Mouse (Mus musculus) WW6 (cell line): Measurements from ENCODE around the gene Adamts12.

Experiments used
- DNase-seq: peaks from one replicate; pipeline ENCODE4 v3.0.0-alpha.2; 2013; ENCODE audit warnings: low read depth, low spot score

Gene Adamts12

DNA sequence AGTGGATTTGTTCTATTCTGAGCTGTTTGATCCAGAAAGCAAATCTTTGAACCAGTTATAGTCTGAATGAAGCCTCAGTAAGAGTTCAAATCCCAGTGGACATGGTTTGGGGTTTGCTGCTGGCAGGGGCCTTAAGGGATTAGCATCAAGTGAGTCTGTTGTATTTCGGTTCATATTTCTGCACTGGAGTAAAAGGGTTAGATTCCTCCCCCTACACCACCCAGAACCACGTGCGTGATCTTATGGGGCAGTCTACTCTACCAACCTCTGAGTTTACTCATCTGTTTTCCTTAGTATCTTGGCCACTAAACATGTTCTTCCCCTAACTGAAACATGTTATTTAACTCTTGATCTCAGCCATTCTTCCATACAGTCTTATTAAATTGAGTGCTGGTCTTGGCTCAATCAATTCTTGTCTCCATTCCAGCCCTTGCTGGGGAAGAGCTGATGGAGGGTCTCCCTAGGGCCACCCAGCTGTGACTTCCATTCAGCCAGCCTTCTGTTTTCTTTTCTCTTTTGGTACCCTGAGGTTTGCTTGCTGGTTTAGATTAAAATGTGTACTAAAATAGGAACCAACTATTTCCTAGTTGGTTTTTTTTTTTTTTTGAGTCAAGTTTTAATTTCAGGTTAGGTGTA is 11.3 kb downstream of the Adamts12 start:
- DNase-seq: no peak

- DNase-seq: no peak
These were observed 18.5 kb downstream of the Adamts12 start for GRCm38 (mm10) chr15:11082961-11083569.

DNA sequence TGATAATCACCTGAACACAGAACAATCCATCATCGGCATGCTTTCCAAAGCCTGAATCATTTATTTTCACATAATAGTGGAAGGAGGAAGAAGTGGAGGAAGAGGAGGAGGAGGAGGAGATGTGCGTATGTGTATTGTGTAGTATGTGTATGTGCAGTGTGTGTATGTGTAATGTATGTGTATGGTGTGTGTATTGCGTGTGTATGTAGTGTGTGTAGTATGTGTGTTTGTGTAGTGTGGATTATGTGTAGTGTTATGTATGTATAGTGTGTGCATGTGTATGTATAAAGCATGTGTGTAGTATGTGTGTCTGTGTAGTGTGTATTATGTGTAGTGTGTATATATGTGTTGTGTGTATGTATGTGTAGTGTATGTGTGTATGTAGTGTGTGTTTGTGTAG is 19.1 kb downstream of the Adamts12 start:
- no peak for DNase-seq

GRCm38 (mm10) chr15:11084241-11084992 is 19.8 kb downstream of the Adamts12 start:
- DNase-seq: no peak

DNA sequence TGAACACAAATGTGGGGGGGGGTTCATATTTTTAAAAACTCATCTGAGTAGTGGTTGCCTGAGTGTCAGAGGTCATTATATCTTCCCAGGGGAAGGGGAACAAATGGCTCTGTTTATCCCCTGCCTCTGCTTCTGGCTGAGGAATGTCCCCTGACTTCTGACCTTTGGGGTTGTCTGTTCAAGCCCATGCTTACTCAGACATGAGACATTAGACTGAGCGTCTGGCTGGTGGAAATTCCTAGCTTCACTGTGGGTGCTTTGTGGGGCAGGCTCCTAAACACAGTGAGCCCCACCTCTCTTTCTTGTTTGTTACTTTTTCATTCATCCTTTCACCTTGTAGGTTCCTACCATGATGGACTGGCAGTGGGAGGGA is 20.4 kb downstream of the Adamts12 start:
- no peak for DNase-seq

DNA sequence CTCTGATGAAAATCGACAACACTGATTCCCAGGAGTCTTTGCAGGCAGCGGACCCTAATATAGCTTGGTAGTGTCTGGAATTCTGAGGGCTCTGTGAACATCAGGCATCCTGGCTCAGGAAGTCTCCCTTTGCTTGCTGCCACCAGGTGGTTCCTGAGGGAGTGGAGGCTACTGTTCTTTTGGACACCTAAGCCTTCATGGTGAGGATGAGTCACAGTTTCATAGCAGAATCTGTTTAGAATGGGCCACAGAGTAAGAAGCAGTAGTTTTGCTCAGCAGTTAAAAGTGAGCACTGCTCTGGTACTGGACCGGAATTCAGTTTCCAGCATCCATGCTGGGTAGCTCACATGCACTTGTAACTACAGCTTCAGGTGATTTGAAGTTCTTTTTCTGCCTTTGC is 24.9 kb downstream of the Adamts12 start:
- no peak for DNase-seq

- no peak for DNase-seq
These were observed 31.0 kb downstream of the Adamts12 start for GRCm38 (mm10) chr15:11095566-11095965.

- DNase-seq: no peak
These were observed 33.5 kb downstream of the Adamts12 start for GRCm38 (mm10) chr15:11097967-11098702.

DNA sequence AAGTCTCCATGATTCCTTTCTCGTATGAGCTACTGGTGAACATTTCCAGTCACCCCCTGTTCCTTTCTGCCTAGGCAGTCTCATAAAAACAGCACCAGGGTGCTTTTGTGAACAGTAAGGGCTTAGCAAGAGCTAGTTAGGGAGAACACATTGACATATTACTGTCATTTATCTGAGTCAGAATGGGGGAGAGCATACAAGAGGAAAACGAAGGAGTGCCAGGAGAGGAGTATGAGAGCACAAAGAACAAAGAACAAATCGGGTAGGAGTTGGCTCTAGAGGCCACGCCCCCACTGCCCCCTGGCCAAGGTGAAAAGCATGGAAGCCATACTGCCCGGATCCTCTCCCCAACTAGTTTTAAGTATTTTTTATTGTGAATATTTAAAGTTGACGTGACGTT is 34.4 kb downstream of the Adamts12 start:
- no peak for DNase-seq

DNA sequence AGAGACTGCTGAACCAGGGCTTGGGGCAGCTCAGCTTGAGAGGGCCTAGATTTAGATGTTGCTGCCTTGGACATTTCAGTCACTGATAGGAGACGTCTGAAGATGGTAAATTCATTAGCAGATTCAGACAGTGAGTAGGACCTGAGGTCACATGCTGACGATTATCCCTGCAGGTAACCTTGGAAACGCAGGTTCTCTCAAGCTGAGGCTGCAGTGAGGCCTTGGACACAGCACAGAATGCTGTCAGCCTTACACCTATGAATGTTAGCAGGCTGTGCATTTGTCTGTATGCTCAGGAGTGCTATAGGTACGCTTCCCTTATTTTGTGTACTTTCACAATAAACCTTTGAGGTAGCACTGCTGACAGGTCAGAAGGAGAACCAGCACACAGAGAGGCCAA is 36.3 kb downstream of the Adamts12 start:
- no peak for DNase-seq

DNA sequence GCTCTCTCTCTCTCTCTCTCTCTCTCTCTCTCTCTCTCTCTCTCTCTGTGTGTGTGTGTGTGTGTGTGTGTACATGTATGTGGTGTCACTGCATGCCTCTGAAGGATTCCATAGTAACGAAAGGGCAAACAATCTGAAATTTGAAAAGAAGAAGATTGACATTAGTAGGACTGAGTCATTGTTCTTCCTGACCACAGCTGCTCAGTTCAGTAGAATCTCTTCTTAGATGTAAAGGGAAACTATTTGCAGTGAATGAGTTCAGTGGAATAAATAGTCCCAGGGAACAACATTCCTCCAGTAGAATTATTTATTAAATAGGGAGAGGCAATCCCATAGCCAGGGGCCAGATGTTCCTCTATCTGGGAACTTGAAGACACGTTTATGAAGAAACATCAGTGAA is 40.5 kb downstream of the Adamts12 start:
- no peak for DNase-seq

DNA sequence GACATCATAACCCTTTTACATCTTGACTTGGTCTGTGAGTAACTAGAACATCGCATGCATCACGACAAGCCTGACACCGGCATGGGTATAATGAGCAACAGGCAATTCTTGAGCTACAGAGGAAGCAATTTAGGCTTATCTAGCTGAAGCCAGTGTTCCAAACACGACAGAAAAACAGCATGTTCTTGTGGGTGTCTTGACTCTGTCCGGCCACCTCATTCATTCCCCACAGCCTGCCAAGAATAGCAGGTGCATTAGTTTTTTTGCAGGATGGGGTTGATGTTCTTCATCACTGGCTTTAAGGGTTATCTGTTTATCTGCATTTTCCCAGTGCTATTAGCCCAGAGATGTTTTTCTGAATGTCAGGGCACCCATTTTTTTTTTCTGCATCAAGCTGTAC is 42.8 kb downstream of the Adamts12 start:
- no peak for DNase-seq

DNA sequence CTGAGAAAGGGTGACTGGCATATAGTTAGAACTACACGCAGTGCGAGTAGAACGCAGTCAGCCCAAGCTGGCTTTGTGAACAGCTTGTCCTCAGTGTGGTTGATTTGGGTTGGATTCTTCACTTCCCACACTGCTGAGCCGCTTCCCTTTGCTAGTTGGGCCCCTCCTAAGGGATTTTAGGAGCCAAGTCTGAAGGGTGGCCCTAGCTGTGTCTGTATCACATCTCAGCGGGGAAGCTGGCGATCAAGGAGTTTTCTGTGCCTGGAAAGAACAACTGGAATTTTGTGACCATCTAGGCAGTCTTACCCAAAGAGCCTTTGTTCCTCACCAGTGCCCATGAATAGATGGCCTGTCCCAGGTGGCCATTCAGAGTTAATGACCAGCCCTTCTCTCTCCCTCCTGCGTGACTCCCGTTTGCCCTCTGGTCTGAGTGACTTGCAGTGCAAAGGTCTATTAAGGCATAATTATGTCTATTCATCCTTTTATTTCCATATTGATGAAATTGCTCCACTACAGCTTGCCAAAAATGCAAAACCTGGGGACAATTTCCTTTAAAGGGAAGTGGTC is 50.1 kb downstream of the Adamts12 start:
- no peak for DNase-seq

DNA sequence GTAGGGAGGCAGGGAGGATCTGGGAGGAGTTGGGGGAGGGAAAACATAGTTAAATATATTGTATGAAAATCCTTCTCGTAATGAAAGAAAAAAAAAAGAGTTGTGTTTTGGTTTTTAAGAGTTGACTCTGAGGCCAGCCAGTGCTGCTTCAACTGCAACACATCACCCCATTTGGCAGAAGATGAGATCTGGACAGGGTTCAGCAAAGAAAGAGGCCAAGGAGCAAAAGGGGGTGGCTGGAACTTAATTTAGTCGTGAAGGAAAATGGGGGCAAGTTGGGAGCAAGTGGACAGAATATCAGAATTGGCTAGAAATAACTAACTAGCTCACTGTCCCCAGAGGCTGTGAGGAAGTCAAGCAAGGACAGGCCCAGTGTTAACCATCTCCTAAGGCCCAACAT is 51.7 kb downstream of the Adamts12 start:
- no peak for DNase-seq

DNA sequence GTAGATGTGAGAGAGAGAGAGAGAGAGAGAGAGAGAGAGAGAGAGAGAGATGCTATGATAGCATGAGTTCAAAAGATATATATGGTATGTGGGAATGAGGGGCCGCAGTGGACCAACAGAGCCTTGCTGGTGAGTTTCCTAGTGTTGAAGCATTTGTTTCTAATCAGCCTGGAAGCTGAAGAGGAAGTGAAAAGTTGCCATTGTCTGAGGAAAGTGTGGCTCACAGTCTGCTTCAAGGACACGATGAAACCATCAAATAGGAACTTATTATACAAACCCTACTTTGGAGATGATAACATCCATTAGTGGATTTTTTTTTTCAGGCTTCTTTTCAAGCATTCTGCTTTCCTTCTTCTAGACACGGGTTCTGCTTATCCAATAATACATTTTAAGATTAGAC is 52.3 kb downstream of the Adamts12 start:
- no peak for DNase-seq

- no peak for DNase-seq
These were observed 53.8 kb downstream of the Adamts12 start for GRCm38 (mm10) chr15:11118371-11118770.

DNA sequence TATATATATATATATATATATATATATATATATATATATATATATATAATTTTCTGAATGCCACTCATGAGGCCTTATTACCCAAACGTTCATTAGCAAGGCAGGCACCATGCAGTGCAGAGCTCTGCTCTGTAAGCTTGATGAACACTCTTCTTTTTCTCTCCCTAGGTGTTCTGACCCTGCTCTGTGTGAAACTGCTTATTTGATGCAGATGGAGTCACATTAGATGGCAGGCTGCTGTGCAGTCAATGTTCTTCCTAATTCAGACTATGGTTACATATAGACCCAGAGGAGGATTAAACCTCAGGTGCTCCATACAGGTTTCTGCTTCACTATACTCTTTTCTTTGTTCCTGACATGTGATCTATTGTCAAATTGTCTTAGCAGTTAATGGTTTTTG is 57.1 kb downstream of the Adamts12 start:
- DNase-seq: no peak

GRCm38 (mm10) chr15:11125361-11125760 is 60.8 kb downstream of the Adamts12 start:
- no peak for DNase-seq

GRCm38 (mm10) chr15:11128457-11128856 is 63.9 kb downstream of the Adamts12 start:
- no peak for DNase-seq

GRCm38 (mm10) chr15:11132586-11133558 is 68.3 kb downstream of the Adamts12 start:
- no peak for DNase-seq

DNA sequence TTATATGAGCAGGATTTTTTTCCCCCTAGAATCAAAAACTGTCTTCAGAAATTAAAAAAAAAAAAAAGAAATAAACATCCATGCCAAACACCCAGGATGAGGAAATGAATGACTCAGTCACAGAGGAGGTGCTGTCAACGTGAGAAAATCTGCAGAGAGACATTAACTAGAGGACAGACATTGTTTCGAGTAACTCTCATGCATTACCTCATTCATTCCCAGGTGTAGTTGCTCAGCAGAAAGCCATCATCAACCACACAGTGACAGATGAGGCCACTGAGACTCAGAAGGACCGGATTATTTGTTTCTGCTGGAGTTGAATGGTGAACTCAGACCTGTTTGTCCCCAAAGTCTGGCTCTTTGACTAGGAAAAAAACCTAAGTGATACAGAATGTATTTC is 81.0 kb downstream of the Adamts12 start:
- DNase-seq: no peak
